Mouse (Mus musculus) heart, postnatal 0 days (tissue): ENCODE results near the gene Gm26938. TPM values are rescaled to one million over a fixed set of nuclear protein-coding genes. Genes with fewer than 3 reads are reported as not detected.

Experiments
- ATAC-seq: fragments of 200-750 bp; cut with Nextera tagmentation; 2 replicates; pipeline ENCODE4 v1.8.0; 2017; ENCODE audit warnings: low read depth, moderate number of reproducible peaks, moderate library complexity; ENCODE audit not compliant: insufficient read depth
- DNase-seq: peaks from one replicate; pipeline ENCODE4 v3.0.0-alpha.2; 2016; ENCODE audit warnings: low spot score
- H3K27ac ChIP-seq: fragments of 300-500 bp; sonication (generic); 2 replicates; pipeline ENCODE4 v1.5.1; 2014; ENCODE audit warnings: low read depth, mild to moderate bottlenecking
- H3K27me3 ChIP-seq: fragments of 300-500 bp; sonication (generic); 2 replicates; pipeline ENCODE4 v1.6.1; 2014; ENCODE audit warnings: low read length, mixed read lengths; ENCODE audit not compliant: control insufficient read depth, insufficient read depth
- H3K36me3 ChIP-seq: fragments of 300-500 bp; sonication (generic); replicated peaks from 2 replicates; pipeline ENCODE4 v1.6.1; 2014; ENCODE audit warnings: low read length, mixed read lengths; ENCODE audit not compliant: control insufficient read depth, insufficient read depth
- H3K4me1 ChIP-seq: fragments of 300-500 bp; sonication (generic); 2 replicates; pipeline ENCODE4 v1.6.1; 2014; ENCODE audit warnings: antibody characterized with exemption; ENCODE audit not compliant: control insufficient read depth, insufficient read depth
- H3K4me2 ChIP-seq: fragments of 300-500 bp; sonication (generic); 2 replicates; pipeline ENCODE4 v1.6.1; 2014; ENCODE audit warnings: low read depth, mild to moderate bottlenecking, low read length, moderate library complexity
- H3K4me3 ChIP-seq: fragments of 300-500 bp; sonication (generic); 2 replicates; pipeline ENCODE4 v1.5.1; 2014; ENCODE audit warnings: low read depth, low read length
- H3K9ac ChIP-seq: fragments of 300-500 bp; sonication (generic); replicated peaks from 2 replicates; pipeline ENCODE4 v1.6.1; 2014; ENCODE audit warnings: low read depth, low read length, mixed read lengths
- H3K9me3 ChIP-seq: fragments of 300-500 bp; sonication (generic); replicated peaks from 2 replicates; pipeline ENCODE4 v1.6.1; 2016; ENCODE audit warnings: low read length; ENCODE audit not compliant: control insufficient read depth
- CTCF ChIP-seq: IDR thresholded peaks from 2 replicates; pipeline ENCODE4 v1.5.1; 2016; ENCODE audit warnings: antibody characterized with exemption, control low read depth, low read depth
- EP300 ChIP-seq: IDR thresholded peaks from 2 replicates; pipeline ENCODE4 v1.6.1; 2016; ENCODE audit warnings: antibody characterized with exemption, low read depth
- WGBS: fragments of 180-500 bp; shearing (Covaris S2); extraction: QIAGEN DNeasy Blood & Tissue Kit; methylation state at CpG from one replicate; pipeline ENCODE4 v1.1.7; 2014; 5-methylcytosine and 5-hydroxymethylcytosine counted together
- polyA plus RNA-seq: library from polyadenylated mRNA; unstranded; fragments of >200 nt; fragmentation: Nextera tagmentation; extraction: Ambion mirVana; gene quantifications from 2 replicates; pipeline ENCODE4 v1.2.1, GENCODE M21; 2015
- total RNA-seq: library from RNA; depleted of rRNA; stranded (reverse); fragments of >200 nt; gene quantifications from 2 replicates; pipeline ENCODE4 v1.2.3, GENCODE M21; 2014; ENCODE audit warnings: low replicate concordance

The Gm26938 gene
- total and polyA plus RNA-seq, 2 experiments from 2014 or later: not detected

DNA sequence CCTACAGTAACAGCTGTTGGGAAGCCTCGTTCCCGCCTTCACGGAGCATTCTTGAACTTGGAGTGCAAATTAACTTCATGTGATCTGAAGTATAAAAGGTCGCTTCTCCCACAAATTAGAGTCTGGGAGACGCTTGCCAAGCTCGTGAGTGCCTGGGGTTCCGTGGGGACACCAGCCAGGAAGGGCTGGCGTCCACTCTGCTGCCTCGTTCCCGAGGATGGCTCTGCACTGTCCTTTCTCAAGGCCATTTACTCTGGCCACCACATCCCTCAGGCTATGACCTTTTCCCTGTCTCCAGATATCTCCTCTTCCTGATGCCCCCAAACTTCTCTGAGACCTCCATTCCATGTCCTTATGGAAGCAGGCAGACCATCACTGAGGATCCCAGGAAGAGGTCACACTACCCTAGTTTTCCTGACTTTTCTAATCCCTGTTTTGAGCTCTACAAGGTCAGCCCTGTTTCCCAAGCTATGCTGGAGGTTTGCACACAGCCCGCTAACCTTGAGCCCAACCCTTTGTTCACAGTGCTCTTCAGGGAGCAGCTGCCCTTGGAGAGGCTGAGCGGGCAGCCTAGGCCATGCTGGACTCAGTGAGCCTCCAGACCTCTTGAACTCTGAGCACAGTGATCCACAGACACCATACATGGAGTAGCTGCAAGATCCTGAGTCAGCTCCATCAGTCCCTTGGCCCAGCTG, 23.6 kb upstream of the Gm26938 start:
- H3K4me2 ChIP-seq: no peak overlapping the region
- H3K27me3 ChIP-seq: no peaks in the 10 kb centered on the region
- H3K4me1 ChIP-seq: no peaks in the 10 kb centered on the region
- 71% methylated on average over 12 of the region's 12 CpGs for WGBS
- no peak overlapping the region for H3K4me3 ChIP-seq
- H3K27ac ChIP-seq: no peak overlapping the region
- peaks cover under 1% of the 10 kb centered on the region; the same call in 1 of the 2 replicates for H3K9me3 ChIP-seq
- H3K36me3 ChIP-seq: no peaks in the 10 kb centered on the region
- TF ChIP-seq CTCF: no peak
- TF ChIP-seq EP300: no peak
- H3K9ac ChIP-seq: no peak overlapping the region
- DNase-seq (no peak), ATAC-seq (no peak)

DNA sequence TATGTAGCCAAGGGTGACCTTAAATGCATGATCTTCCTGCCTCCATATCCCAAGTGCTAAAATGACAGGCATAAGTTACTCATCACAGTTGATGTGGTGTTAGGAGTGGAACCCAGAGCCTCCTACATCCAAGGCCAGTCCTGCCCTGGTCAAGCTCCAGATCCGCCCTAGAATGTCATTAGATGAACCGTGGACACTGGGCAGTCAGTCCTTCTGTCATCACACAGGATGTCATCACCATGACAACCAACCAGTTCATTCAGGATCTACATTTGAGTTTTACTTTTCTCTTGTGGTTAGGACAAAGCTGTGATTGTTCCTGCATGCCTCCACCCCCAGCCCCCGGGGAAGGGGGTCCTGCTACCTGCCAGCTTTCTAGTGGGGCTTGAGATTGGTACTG, 12.9 kb upstream of the Gm26938 start:
- DNase-seq (no peak), ATAC-seq (no peak)
- H3K9ac ChIP-seq: no peak overlapping the region
- 39% methylated on average over 3 of the region's 3 CpGs for WGBS
- no peak overlapping the region for H3K4me2 ChIP-seq
- 0 out of 2 replicates have a peak, but pooled peaks cover under 1% of the 10 kb centered on the region for H3K9me3 ChIP-seq
- 0 out of 2 replicates have a peak, but pooled peaks cover 6% of the 10 kb centered on the region for H3K27me3 ChIP-seq
- H3K27ac ChIP-seq: no peak overlapping the region
- H3K36me3 ChIP-seq: no peaks in the 10 kb centered on the region
- TF ChIP-seq CTCF (no peak), EP300 (no peak)
- H3K4me3 ChIP-seq: no peak overlapping the region
- no peaks in the 10 kb centered on the region for H3K4me1 ChIP-seq

DNA sequence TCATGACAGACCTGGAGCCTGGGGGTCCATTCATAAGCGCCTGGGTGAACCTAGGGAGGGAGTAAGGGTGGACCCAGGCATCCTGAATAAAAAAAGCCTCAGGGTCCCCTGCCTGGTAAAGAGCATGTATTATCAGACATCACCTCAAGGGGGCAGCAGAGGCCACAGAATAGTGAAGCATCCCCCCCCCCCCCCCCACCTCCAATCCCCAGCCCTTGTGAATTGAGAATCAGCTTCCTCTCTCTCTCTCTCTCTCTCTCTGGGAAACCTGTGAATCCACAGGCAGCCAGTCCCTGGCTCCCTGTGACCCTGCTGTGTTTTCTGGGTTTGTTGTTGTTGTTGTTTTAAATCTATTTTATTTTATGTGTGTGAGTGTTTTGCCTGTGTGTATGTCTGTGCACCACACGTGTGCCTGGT, 12.3 kb upstream of the Gm26938 start:
- DNase-seq (peak; percentile 32), ATAC-seq (no peak)
- Histone ChIP-seq H3K9ac (no peak overlapping the region), H3K27me3 (0 out of 2 replicates have a peak, but pooled peaks cover 6% of the 10 kb centered on the region), H3K4me1 (no peaks in the 10 kb centered on the region), H3K36me3 (no peaks in the 10 kb centered on the region), H3K4me3 (no peak overlapping the region), H3K4me2 (no peak overlapping the region), H3K27ac (no peak overlapping the region), H3K9me3 (no peaks in the 10 kb centered on the region)
- WGBS: 23% methylated on average over 2 of the region's 2 CpGs
- TF ChIP-seq EP300 (no peak), CTCF (peak; percentile 52)

DNA sequence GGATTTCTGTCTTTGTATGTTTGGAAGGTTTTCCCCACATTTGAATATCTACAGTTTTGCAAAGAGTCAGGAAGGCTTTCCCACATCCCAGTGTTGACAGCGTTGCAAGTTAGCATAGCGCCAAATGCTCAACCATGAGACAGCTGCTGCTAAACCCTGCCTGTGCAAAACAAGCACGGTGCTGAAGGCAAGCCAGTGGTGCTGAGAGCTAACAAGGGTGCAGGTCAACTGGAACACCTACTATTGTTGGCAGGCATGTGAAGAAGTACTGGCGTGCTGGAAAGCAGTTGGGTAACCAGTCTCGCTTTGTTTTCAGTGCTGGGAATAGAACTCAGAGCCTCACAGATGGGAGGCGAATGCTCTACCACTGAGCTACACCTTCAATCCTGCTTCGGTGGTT, 9.5 kb upstream of the Gm26938 start:
- DNase-seq (no peak), ATAC-seq (no peak)
- no peak overlapping the region for H3K27ac ChIP-seq
- 65% methylated on average over 7 of the region's 7 CpGs for WGBS
- no peak for TF ChIP-seq EP300
- no peak overlapping the region for H3K4me2 ChIP-seq
- no peaks in the 10 kb centered on the region for H3K9me3 ChIP-seq
- 0 out of 2 replicates have a peak, but pooled peaks cover 6% of the 10 kb centered on the region for H3K27me3 ChIP-seq
- no peaks in the 10 kb centered on the region for H3K4me1 ChIP-seq
- no peaks in the 10 kb centered on the region for H3K36me3 ChIP-seq
- H3K9ac ChIP-seq: no peak overlapping the region
- no peak overlapping the region for H3K4me3 ChIP-seq

DNA sequence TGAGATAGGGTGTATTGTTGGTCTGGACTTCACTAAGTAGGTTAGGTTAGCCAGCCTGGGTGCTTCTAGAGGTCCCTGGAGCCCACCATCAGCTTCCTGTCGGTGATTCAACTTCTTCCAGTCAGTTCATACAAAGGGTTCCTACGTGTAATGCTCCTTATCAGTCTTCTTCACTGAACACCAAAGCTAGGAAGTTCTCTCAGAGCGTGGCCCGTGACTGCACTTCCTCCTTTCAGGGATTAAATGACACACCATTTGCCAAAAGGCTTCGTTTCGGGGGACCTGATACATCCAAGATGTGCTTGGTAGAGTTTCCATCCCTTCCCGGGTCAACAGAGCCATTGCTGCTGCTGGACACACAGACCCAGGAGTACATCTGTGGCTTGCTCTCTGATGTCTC, 5.9 kb upstream of the Gm26938 start:
- WGBS: 43% methylated on average over 7 of the region's 7 CpGs
- Histone ChIP-seq H3K4me1 (no peaks in the 10 kb centered on the region), H3K36me3 (no peaks in the 10 kb centered on the region), H3K4me2 (no peak overlapping the region), H3K9me3 (no peaks in the 10 kb centered on the region), H3K27me3 (no peaks in the 10 kb centered on the region), H3K27ac (no peak overlapping the region), H3K4me3 (no peak overlapping the region), H3K9ac (no peak overlapping the region)
- no peak for TF ChIP-seq EP300
- TF ChIP-seq CTCF: no peak
- DNase-seq (no peak), ATAC-seq (no peak)

DNA sequence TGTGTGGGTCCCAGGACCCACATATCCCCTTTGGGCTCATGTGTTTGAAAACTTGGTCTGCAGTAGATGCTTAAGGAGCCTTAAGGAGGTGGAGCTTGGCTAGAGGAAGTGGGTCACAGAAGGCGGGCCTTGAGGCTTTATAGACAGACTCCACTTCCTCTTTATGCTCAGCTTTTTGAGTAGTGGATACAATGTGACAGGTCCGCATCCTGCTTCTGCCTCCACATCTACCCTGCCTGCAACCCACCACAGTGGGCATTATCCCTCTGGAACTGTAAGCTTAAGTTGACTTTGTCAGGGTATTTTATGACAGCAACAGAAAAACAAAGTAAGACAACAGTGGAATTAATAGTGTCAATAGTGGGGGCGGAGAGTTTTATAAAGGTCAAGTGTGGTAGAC, 4.5 kb upstream of the Gm26938 start:
- Histone ChIP-seq H3K9me3 (no peaks in the 10 kb centered on the region), H3K4me2 (no peak overlapping the region), H3K27ac (no peak overlapping the region), H3K4me3 (no peak overlapping the region), H3K36me3 (no peaks in the 10 kb centered on the region), H3K9ac (no peak overlapping the region), H3K4me1 (peaks cover 6% of the 10 kb centered on the region), H3K27me3 (no peaks in the 10 kb centered on the region)
- TF ChIP-seq EP300 (no peak), CTCF (no peak)
- ATAC-seq (no peak), DNase-seq (no peak)
- WGBS: 74% methylated on average over 3 of the region's 3 CpGs
